Mouse (Mus musculus) layer of hippocampus, adult 8-10 months (tissue): ENCODE results near the gene Hand2. TPM values are rescaled to one million over a fixed set of nuclear protein-coding genes. Genes with fewer than 3 reads are reported as not detected.

Source experiments
- DNase-seq, 2 experiments: peaks; one replicate each; pipeline ENCODE4 v3.0.0; 2022; ENCODE audit warnings: low spot score in 2 of 2
- total RNA-seq, 4 experiments: library from RNA; stranded (reverse); gene quantifications; 2 replicates each; pipeline ENCODE4 v1.2.4; 2022

Gene Hand2
- total RNA-seq, result not detected

DNA sequence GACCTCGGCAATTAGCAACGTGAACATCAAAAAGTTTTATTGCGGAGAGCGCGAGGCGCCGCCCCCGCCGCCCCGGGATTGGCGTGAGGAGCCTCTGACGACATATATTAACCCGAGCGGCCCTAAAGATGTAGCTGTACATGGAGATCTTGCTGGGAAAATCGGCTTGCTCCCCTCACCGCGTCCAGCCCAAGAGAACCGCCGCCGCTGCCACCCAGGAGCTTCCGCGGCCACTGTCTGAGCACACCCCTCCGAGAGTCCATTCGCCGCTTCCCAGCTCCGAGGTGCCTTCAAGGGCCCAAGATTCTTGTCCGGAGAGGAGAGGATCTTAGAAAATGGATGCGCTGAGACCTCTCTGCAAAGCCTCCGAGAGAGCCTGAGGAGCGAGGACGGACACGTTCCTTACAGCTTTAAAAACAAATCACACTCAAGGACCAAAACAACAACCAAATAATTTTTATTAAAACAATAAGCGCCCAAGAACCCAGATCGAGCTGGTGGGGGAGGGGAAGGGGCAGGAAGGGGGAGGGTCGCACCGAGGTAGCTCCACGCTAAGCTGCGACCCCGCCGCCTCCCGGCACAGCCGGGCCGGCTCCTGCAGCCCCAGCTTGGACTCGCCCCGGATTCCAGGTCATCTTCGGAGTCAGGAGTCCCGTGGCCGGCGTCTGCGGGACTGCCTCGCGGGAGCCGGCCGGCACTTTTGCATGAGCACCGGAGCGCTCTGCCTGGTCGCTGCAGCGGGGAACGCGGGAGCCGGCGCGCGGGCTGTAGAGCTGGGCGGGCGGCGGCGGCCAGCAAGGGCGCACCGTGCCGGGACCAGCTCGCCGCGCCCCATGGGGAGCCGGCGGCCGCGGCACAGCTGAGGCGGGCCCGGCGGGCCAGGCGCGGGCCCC, at the start of gene Hand2:
Gene Hand2, plus strand, starts transcription at position 133 of the 893 bp plus-strand sequence.
- DNase-seq, result no peak

DNA sequence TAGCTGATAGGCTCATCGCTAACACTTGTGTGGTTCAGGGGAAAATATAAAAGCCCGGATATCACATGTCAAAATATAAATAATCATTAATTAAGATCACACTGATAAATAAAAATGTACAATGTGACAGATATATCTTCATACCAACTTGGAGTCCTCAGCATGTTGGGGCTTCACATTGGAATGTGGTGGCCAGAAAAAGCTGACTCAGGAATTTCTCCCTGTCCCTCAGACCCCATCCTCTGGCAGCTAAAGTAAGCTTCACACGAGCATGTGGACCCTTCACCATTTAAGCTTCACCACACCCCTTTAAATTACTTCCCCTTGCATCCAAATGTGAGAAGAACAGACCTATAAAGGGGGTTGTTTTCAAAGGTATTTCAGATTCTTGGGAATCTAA, 47.7 kb upstream of the Hand2 start:
- DNase-seq, result no peak

DNA sequence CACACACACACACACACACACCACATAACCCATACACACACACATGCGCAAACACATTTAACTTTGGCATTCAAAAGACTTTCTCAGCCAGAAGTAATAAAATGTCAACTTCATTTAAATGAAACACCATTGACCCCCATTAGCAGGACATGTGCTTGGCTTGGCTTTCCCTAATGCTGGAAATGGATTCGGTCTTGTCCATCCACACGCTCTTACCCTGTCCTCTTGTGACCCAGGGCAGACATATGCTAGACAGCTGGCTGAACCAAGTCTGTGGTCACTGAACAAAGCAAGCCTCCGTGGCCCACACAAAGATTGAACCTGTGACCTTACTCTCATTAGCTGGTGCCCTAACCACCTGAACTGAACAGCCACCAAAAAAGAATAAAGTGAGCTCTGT, 27.3 kb upstream of the Hand2 start:
- no peak for DNase-seq

DNA sequence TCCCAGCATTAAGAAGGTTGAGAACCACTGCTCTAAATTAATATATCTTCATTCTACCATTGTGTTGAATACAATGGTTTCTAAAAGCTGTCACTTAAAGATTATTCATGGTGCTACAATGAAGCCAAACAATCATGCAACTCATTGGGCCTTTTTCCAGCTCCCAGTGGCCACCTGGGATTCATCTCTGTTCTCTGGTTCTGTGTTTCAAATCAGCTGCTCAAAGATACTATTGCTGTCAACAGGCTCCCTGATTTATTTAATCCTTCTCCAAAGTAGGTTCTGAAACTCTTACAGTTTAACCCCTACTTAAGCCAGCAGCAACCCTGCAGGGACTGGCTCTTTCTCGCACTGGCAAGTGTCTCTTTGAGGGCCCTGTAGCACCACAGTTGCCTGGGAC, 17.3 kb upstream of the Hand2 start:
- DNase-seq, result no peak

DNA sequence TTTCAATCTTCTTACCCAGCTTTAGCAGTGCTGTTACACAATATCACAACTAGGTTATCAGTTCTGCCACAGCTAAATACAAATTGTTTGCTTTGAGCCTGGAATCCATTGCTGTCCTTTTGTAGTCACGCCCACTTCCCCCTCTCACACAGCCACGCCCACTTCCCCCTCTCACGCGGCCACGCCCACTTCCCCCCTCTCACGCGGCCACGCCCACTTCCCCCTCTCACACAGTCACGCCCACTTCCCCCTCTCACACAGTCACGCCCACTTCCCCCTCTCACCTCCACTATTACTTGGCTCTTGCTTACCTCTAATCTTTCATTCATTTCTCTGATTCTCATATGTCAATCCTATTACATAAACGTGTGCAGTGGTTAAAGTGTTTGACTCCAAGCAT, 15.8 kb upstream of the Hand2 start:
- DNase-seq, result no peak

DNA sequence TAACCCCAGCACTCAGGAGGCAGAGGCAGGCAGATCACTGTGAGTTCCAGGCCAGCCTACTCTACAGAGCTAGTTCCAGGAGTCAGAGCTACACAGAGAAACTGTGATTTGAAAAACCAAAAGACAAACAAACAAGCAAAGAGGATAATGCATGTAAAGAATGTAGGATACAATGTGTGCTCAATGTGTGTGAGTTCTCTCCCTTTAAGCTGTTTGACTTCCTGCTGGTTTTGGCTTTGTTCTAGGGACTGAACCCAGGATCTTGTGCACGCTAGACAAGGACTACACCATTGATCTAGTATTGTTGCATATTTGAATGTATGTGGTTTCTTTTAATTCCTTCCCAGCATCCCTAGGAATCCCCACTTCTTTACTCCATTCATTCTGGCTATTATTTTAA, 14.3 kb upstream of the Hand2 start:
- DNase-seq, result no peak

DNA sequence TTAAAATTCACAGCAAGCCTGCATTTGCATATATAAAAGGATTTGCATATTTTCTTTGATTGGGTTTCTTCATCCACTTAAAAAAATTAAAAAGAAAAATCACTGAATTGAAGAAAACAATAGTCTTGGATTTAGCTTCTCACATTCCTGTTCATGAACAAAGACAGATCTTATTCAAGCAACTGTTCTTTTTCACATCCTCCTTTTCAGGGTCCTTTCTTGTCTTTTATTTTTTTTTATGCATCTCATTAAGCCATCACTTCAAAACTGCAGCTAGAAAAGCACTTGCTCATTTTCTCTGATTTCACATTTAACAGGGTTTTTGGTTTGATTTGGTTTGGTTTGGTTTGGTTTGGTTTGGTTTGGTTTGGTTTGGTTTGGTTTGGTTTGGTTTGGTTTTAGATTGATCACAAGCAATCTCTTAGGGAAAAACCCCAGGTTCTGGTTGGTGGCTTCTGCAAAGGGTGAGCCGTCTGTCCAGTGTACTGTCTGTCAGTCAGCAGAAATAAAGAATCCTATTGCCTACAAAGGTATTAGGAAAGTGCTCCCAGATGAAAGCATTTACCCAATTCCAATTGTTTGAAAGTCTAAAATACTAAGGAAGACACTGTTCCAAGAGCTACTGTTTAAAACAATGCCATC, 10.8 kb upstream of the Hand2 start:
- no peak for DNase-seq

DNA sequence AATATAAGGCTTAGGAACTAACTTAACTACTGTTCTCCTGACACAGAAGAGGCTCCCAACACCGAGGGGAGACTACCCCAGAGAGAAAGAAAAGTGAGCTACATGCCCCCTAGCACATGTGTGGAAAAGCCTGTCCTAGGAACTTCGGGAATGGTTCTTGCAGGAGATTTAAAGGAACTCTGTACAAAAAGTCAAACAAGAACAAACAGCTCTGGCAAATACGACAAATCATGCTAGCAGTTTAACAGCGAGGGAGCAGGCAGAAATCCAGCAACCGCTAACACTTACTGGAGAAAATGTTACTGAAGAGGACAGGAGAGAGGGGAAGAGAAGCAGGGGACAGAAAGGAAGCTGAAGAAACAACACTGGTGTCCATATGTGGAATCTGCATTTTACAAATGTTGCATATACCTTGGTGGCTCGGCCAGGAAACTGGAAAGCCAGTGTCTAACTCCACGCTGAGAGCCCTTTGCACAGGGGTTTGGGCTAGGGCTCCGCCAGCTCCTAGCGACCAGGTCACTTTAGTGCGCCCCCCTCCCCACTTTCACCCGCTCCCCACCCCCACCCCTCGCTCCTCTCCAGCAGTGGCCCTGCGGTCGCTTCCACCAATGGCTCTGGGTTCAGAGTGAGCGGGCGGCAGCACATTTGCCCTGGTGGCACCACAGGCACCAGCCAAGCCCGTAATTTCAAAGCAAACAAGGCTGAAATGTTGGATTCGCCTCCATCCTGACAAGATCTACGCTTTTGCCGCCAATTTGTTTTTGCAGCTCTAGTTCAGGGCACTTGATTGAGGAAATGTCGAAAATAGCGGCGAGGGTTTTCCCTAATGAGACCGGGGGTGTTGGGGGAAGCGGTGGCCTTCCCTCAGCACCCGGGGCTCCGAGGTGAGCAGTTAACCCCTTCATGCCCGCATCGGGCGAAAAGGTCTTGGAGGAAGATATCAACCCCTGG, 8.5 kb upstream of the Hand2 start:
- DNase-seq, result no peak

DNA sequence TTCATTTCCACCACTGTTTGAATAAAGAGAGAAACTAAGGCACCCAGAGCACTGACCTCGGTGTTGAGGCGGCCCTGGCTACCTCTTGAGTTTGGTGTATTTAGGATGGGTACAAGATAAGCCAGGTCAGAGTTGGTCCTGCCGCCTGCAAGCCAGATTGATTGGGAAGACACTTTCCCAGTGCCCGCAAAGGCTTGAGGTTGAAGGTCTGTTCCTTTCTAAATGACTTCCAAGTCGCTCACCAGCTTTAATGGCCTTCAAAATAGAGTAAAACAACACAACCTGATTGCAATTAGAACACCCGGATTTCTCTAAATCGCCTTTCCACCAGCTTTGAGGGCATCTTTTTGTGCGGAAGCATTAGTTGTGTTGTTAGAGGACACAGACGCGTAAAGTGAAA, 7.2 kb upstream of the Hand2 start:
- DNase-seq, result no peak

DNA sequence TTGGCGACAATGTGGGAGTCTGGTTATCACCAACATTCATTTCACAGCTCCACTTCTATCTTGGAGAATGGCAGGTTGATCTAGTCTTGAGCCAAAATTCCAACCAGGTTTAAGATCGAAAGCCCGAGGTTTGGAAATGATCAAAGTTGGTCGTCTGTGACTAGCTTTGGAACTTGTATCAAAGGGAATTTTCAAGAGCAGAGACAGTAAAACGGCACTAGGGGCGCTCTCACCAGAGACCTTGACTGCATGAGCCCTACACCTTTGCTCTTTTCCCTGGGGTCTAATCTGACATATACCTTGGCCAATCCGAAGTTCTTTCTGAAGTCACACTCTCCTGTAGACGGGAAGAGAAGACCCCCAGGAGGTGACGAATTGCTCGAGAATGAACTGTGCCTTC, 6.6 kb upstream of the Hand2 start:
- no peak for DNase-seq

DNA sequence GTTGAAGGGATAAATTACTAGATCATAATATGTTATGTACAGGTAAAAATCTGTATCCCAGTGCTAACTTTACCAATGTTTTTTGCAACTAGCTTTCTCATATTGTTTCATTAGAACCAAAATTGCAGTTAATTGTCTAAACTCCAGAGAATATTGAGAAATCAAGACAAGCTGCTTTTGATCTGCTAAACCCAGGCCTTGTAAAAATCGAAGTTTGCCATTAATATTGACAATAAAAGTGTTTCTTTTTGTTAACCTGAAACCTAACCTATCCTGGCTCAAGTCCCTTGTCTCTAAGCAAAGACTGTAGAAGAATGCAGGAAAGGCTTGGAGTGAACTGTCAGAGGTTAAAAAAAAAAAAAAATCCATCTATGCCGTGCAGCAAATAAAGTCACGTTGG, 5.3 kb upstream of the Hand2 start:
- DNase-seq, result no peak

DNA sequence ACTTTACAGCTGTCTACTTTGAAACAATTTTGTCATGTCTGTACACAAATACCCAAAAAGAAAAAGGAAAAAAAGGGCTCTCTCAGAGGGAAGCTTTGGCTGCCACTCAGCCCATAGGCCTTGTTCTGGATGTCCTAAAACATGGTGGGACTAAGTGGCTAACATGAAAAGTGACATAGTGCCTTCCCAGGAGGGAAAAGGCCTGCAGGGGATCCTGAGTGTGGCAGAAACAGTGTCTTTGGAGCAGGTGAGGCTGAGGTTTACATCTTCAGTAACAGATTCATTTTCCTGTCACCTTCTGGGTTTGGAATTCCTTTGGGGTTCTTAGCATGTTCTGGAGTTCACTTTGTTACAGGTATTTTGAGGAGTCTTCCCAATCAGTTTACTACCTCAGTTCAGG, 3.7 kb upstream of the Hand2 start:
- DNase-seq, result no peak

DNA sequence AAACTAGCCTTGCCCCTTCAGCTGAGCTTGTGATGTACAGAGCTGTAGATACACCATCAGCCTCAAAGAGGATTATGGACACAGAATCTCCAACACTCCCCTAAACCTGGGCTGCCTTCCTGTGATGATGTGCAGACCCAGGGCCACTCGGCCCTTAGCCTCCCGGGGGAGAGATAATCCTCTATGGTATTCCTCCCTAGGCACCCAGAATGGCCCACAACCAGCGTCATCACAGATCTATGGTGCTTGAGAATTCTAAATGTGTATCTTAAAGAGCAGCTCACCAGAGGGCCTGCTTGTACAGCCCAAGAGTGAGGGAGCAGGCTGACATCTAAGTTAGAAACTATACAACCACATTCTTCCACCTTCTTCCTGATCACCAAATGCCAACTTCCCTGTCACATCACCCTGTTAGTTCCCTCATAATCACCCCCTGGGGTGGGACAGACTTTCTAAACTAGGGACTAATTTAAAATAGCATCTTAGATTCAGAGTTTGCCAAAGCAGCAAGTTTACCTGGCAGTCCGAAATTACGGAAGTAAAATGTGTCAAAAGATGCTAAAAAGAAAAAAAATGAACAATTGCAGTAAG, 2.8 kb upstream of the Hand2 start:
- DNase-seq, result no peak

DNA sequence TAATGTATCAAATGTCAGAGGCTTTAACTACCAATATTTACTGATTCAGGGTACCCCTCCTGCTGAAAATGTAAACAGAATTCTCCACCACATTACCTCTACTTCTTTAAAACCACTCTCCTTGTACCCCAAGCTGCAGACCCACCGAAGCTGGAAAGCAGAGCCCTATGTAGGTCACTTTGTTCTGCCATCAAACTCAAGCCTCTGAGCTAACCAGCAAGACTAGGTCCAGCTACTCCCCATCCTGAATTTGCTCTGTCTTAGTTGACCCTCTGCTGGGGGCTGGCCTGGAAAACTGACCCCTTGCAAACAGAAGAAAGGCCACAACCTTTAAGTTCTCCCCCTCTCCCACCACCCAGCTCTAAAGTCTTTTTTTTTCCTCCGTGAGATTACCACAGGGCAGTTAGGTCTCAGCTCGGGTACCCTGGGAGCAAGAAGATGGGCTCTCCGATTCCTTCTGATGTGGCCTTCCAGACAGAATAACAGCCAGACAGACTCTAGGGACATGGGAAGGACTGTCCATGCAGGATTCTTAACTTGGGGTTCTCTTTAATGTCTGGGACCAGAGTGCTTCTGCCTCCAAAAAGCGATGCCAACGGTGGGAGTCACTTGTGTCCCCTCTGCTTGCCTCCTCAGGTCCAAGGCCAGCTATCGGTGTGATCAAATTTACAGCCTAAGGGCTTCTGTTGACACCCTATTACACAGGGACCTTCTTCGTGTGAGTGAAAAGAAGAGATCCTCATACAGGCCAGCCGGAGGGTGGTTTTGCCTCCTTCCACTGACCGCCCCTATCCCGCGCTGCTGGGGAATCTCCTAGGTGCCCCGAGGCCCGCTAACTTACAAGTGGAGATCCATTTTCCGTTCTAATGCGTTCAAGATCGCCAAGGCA, 1.4 kb upstream of the Hand2 start:
- no peak for DNase-seq

DNA sequence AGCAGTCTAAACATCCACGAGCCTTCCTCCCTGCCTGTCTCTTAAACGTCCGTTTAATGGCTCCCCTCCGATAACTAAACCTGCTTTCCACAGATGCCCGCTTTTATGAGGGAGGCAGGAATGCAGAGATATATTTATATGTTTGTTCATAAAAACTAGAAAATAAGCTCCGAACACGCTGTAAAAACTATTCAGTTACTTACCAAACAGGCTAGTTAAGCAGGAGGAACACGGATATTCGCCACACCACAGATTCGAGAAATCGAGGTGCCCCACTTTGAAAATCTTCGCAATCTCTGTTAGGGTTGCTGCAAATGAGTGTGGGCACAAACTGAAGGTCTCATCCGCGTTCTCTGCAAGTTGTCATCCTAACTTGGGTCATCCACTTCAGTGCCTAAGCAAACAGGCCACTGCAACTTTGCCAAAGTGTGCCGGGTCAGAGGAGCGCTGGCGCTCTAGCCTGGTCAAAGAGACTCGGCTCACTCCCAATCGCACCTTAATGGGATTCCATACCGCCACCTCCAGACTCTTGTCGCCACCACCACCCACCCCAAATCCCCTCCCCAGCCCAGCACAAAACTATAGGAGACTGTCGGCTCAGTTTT, 700 bp upstream of the Hand2 start:
- no peak for DNase-seq

DNA sequence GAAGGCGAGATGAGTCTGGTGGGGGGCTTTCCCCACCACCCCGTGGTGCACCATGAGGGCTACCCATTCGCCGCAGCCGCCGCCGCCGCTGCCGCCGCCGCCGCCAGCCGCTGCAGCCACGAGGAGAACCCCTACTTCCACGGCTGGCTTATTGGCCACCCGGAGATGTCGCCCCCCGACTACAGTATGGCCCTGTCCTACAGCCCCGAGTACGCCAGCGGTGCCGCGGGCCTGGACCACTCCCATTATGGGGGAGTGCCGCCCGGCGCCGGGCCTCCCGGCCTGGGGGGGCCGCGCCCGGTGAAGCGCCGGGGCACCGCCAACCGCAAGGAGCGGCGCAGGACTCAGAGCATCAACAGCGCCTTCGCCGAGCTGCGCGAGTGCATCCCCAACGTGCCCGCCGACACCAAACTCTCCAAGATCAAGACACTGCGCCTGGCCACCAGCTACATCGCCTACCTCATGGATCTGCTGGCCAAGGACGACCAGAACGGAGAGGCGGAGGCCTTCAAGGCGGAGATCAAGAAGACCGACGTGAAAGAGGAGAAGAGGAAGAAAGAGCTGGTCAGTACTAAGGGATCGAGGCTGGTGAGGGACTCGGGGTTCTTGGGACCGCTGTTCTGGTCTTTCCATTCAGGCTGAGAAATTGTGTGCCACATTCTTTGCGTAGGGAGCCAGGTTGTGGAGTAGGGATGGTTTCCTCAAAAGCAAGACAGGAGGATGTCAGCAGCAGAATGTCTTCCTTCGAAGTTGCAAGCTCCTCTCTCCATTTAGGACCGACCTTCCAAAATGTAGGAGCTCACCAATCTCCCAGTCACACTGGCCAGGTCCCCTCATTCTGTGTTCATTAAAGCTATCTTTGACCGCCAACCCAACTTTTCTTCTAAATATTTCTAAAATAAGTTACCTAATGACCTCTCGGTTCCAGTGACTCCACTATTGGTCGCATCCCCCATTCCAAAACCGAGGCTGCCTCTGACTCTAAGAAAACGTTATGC, 1.4 kb downstream of the Hand2 start:
- DNase-seq, result no peak

DNA sequence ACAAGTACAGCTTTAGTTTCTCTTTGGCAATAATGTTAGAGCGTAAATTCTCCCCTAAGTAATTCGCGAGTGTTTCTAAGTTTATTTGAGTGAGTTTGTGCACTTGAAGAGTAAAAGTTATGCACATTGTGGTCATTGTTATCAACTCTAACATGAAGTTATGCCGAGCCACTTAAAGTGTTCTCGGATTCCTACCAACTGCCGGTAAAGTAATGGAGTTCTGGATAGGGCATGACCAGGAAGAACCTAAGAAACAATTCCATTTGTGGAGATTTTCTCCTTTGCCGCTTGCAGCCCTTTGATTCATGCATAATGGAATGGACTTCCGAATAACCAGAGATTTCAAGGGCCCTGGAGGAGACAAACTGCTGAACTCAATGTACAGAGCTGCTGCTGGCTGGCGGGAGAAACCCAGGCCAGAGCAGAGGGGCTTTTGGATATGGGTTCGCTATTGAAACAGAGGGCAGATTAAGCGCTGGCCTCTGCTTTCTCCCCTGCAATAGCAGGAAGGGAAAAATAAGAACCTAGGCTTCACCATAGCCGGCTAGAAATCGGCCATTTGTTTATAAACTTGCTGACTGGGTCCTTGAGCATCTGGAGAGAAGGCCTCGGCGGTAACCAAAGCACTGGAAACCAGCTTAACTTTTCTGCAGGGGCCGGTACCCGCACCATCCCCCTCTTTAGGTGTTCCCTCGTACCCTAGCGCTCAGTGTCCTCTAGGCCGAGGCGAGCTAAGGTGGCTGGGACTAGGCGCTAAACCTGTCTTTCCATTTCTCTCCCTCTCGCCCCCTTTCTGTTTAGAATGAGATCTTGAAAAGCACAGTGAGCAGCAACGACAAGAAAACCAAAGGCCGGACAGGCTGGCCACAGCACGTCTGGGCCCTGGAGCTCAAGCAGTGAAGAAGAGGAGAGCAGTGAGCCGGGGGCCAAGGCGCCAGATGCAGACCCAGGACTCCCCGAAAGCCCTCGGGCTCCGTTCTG, 2.5 kb downstream of the Hand2 start:
- no peak for DNase-seq

DNA sequence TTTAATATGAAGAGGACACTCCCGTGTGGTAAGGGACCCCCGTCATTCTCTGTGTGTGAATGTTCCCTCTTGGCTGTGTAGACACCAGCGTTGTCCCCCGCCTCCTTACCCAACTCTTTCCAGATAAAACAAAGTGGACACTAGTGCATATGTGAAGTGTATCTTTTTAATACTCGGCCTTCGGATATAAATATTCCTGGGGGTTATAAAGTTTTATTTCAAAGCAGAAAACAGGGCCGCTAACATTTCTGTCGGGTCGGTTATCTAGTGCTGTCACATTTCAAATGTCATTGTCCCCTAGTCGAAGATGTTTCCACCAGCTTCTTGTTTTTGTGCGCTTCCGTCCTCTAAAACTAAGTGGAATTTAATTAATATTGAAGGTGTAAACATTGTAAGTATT, 3.3 kb downstream of the Hand2 start:
- DNase-seq, result no peak
